Mouse (Mus musculus): Measurements from ENCODE around the gene Tpd52l2.

DNA sequence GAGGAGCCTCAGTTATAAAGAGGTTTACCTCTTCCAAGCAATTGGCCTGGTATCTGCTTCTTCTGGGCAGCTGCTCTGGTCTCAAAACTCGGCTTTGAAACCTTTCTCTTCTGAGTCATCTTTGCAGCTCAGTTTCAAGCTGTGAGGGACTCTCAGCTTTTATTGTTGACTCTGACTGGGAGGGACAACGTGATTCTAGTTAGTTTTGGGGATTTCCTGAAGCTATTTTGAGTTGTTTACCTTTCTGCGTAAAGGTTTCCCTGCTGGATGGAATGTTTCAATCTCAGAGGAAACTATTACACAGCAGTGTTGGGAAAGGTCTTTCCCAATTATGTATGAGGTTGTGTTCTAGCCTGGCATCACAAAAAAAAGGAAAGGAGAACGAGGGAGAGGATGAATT, 1.7 kb downstream of the Tpd52l2 start:
- TF ChIP-seq CTCF (IDR thresholded peaks at IDR 0.05; ENCODE audit: insufficient read depth, low read depth, low read length) = no peak
- no peak for TF ChIP-seq POLR2A (IDR thresholded peaks at IDR 0.05; ENCODE audit: insufficient read depth, low read depth, low read length)
